Mouse (Mus musculus) hindbrain, embryonic 16.5 days (tissue): ENCODE data around the gene Phyhipl. TPM values are rescaled to one million over a fixed set of nuclear protein-coding genes. Genes with fewer than 3 reads are reported as not detected.

Experiments
- ATAC-seq: fragments of 200-750 bp; cut with Nextera tagmentation; 2 replicates; pipeline ENCODE4 v1.8.0; 2017; ENCODE audit warnings: moderate TSS enrichment, moderate library complexity
- H3K27ac ChIP-seq: fragments of 300-500 bp; sonication (generic); 2 replicates; pipeline ENCODE4 v1.5.1; 2014; ENCODE audit warnings: low read depth, mild to moderate bottlenecking, control low read depth, low read length, moderate library complexity
- H3K27me3 ChIP-seq: fragments of 300-500 bp; sonication (generic); replicated peaks from 2 replicates; pipeline ENCODE4 v1.6.1; 2014; ENCODE audit warnings: low read length; ENCODE audit not compliant: control insufficient read depth, insufficient read depth
- H3K36me3 ChIP-seq: fragments of 300-500 bp; sonication (generic); 2 replicates; pipeline ENCODE4 v1.6.1; 2014; ENCODE audit warnings: mild to moderate bottlenecking, low read length, moderate library complexity, mixed read lengths; ENCODE audit not compliant: control insufficient read depth, insufficient read depth
- H3K4me1 ChIP-seq: fragments of 300-500 bp; sonication (generic); 2 replicates; pipeline ENCODE4 v1.6.1; 2014; ENCODE audit warnings: low read depth, low read length; ENCODE audit not compliant: control insufficient read depth, insufficient read depth
- H3K4me2 ChIP-seq: fragments of 300-500 bp; sonication (generic); 2 replicates; pipeline ENCODE4 v1.6.1; 2014; ENCODE audit warnings: mild to moderate bottlenecking, low read length, control low read depth, moderate library complexity
- H3K4me3 ChIP-seq: fragments of 300-500 bp; sonication (generic); 2 replicates; pipeline ENCODE4 v1.5.1; 2014; ENCODE audit warnings: mild to moderate bottlenecking, low read length, control low read depth, moderate library complexity
- H3K9ac ChIP-seq: fragments of 300-500 bp; sonication (generic); 2 replicates; pipeline ENCODE4 v1.6.1; 2014; ENCODE audit warnings: low read depth, mild to moderate bottlenecking, control low read depth, low read length, moderate library complexity
- H3K9me3 ChIP-seq: fragments of 300-500 bp; sonication (generic); 2 replicates; pipeline ENCODE4 v1.6.1; 2014; ENCODE audit warnings: mild to moderate bottlenecking, low read length, moderate library complexity; ENCODE audit not compliant: control insufficient read depth
- WGBS: fragments of 180-500 bp; shearing (Covaris S2); extraction: QIAGEN DNeasy Blood & Tissue Kit; methylation state at CpG from one replicate; pipeline ENCODE4 v1.1.7; 2014; 5-methylcytosine and 5-hydroxymethylcytosine counted together
- polyA plus RNA-seq: library from polyadenylated mRNA; unstranded; fragments of >200 nt; fragmentation: Nextera tagmentation; extraction: Ambion mirVana; gene quantifications from 2 replicates; pipeline ENCODE4 v1.2.1, GENCODE M21; 2015

Gene Phyhipl
- polyA plus RNA-seq: 337 and 365 TPM in 2 replicates

- H3K36me3 ChIP-seq: no peaks in the 10 kb centered on the region
- no peak within 1 kb of the TSS for H3K4me3 ChIP-seq
- H3K4me1 ChIP-seq: peaks cover 3% of the 10 kb centered on the region
- no peak within 1 kb of the TSS for H3K9ac ChIP-seq
- H3K27ac ChIP-seq: no peak within 1 kb of the TSS
- WGBS: 31% methylated on average over 7 of the region's 7 CpGs
- H3K4me2 ChIP-seq: no peak within 1 kb of the TSS
- no peaks in the 10 kb centered on the region for H3K27me3 ChIP-seq
- ATAC-seq: no peak
- no peaks in the 10 kb centered on the region for H3K9me3 ChIP-seq
These were observed at the start of gene Phyhipl for GRCm38 (mm10) chr10:70655828-70656227. Gene Phyhipl, minus strand, starts transcription at chr10:70655965.

- Histone ChIP-seq H3K4me2 (no peak overlapping the region), H3K4me3 (no peak overlapping the region), H3K4me1 (no peaks in the 10 kb centered on the region), H3K9me3 (no peaks in the 10 kb centered on the region), H3K27me3 (no peaks in the 10 kb centered on the region), H3K36me3 (no peaks in the 10 kb centered on the region), H3K9ac (no peak overlapping the region), H3K27ac (no peak overlapping the region)
- ATAC-seq: no peak
- WGBS: 66% methylated on average over 6 of the region's 6 CpGs
These were observed 47.4 kb upstream of the Phyhipl start for GRCm38 (mm10) chr10:70703211-70703610.

- no peak overlapping the region for H3K9ac ChIP-seq
- no peaks in the 10 kb centered on the region for H3K9me3 ChIP-seq
- H3K27me3 ChIP-seq: no peaks in the 10 kb centered on the region
- ATAC-seq: no peak
- no peak overlapping the region for H3K27ac ChIP-seq
- H3K4me1 ChIP-seq: no peaks in the 10 kb centered on the region
- no peak overlapping the region for H3K4me3 ChIP-seq
- H3K36me3 ChIP-seq: no peaks in the 10 kb centered on the region
- WGBS: 91% methylated on average over 7 of the region's 7 CpGs
- no peak overlapping the region for H3K4me2 ChIP-seq
These were observed 43.8 kb upstream of the Phyhipl start for GRCm38 (mm10) chr10:70699581-70699980.

- WGBS: 100% methylated on average over 3 of the region's 3 CpGs
These were observed 42.2 kb upstream of the Phyhipl start for GRCm38 (mm10) chr10:70698014-70698413.

GRCm38 (mm10) chr10:70696748-70697585 is 41.2 kb upstream of the Phyhipl start:
- no peak for ATAC-seq
- Histone ChIP-seq H3K9ac (no peak overlapping the region), H3K9me3 (no peaks in the 10 kb centered on the region), H3K4me1 (no peaks in the 10 kb centered on the region), H3K36me3 (no peaks in the 10 kb centered on the region), H3K27me3 (no peaks in the 10 kb centered on the region), H3K4me3 (no peak overlapping the region), H3K4me2 (no peak overlapping the region), H3K27ac (no peak overlapping the region)
- 82% methylated on average over 29 of the region's 29 CpGs for WGBS

More at GRCm38 (mm10) chr10:70698014-70698413, 42.2 kb upstream of the Phyhipl start:
- no peaks in the 10 kb centered on the region for H3K36me3 ChIP-seq
- no peaks in the 10 kb centered on the region for H3K4me1 ChIP-seq
- no peak for ATAC-seq
- H3K4me2 ChIP-seq: no peak overlapping the region
- H3K9ac ChIP-seq: no peak overlapping the region
- no peaks in the 10 kb centered on the region for H3K9me3 ChIP-seq
- H3K4me3 ChIP-seq: no peak overlapping the region
- no peak overlapping the region for H3K27ac ChIP-seq
- no peaks in the 10 kb centered on the region for H3K27me3 ChIP-seq

GRCm38 (mm10) chr10:70689346-70689745 is 33.6 kb upstream of the Phyhipl start:
- Histone ChIP-seq H3K9ac (no peak overlapping the region), H3K36me3 (no peaks in the 10 kb centered on the region), H3K4me3 (no peak overlapping the region), H3K4me2 (no peak overlapping the region), H3K4me1 (no peaks in the 10 kb centered on the region; the same call in 1 of the 2 replicates), H3K27ac (no peak overlapping the region), H3K9me3 (no peaks in the 10 kb centered on the region), H3K27me3 (no peaks in the 10 kb centered on the region)
- no peak for ATAC-seq
- WGBS: 77% methylated on average over 6 of the region's 6 CpGs

GRCm38 (mm10) chr10:70688881-70689280 is 33.1 kb upstream of the Phyhipl start:
- WGBS: 51% methylated on average over 8 of the region's 8 CpGs
- Histone ChIP-seq H3K27me3 (no peaks in the 10 kb centered on the region), H3K36me3 (no peaks in the 10 kb centered on the region), H3K9ac (no peak overlapping the region), H3K27ac (no peak overlapping the region), H3K4me2 (no peak overlapping the region), H3K4me3 (no peak overlapping the region), H3K4me1 (no peaks in the 10 kb centered on the region; the same call in 1 of the 2 replicates), H3K9me3 (no peaks in the 10 kb centered on the region)
- no peak for ATAC-seq

- H3K27ac ChIP-seq: no peak overlapping the region
- WGBS: 33% methylated on average over 11 of the region's 11 CpGs
- H3K27me3 ChIP-seq: no peaks in the 10 kb centered on the region
- no peak overlapping the region for H3K9ac ChIP-seq
- peak; percentile 83 for ATAC-seq
- no peak overlapping the region for H3K4me2 ChIP-seq
- H3K4me3 ChIP-seq: no peak overlapping the region
- H3K4me1 ChIP-seq: no peaks in the 10 kb centered on the region; the same call in 1 of the 2 replicates
- no peaks in the 10 kb centered on the region for H3K9me3 ChIP-seq
- no peaks in the 10 kb centered on the region for H3K36me3 ChIP-seq
These were observed 31.4 kb upstream of the Phyhipl start for GRCm38 (mm10) chr10:70686941-70687703.

- no peaks in the 10 kb centered on the region for H3K9me3 ChIP-seq
- no peaks in the 10 kb centered on the region; the same call in 1 of the 2 replicates for H3K4me1 ChIP-seq
- no peak overlapping the region for H3K27ac ChIP-seq
- H3K9ac ChIP-seq: no peak overlapping the region
- ATAC-seq: peak; percentile 95
- no peaks in the 10 kb centered on the region for H3K27me3 ChIP-seq
- H3K4me3 ChIP-seq: no peak overlapping the region
- no peaks in the 10 kb centered on the region for H3K36me3 ChIP-seq
- 4% methylated on average over 3 of the region's 3 CpGs for WGBS
- no peak overlapping the region for H3K4me2 ChIP-seq
These were observed 30.7 kb upstream of the Phyhipl start for GRCm38 (mm10) chr10:70686505-70686904.
